Mouse (Mus musculus) limb, embryonic 14.5 days (tissue): Measurements from ENCODE around the gene Kif1b. TPM values are rescaled to one million over a fixed set of nuclear protein-coding genes. Genes with fewer than 3 reads are reported as not detected.

Experiments used
- ATAC-seq: fragments of 200-750 bp; cut with Nextera tagmentation; 2 replicates; pipeline ENCODE4 v1.8.0; 2017; ENCODE audit warnings: low read depth, moderate number of reproducible peaks, moderate TSS enrichment; ENCODE audit not compliant: low FRiP score
- DNase-seq: peaks from one replicate; pipeline ENCODE4 v3.0.0-alpha.2; 2015; ENCODE audit warnings: low spot score
- H3K27ac ChIP-seq: fragments of 300-500 bp; sonication (generic); replicated peaks from 2 replicates; pipeline ENCODE4 v1.5.1; 2014; ENCODE audit warnings: low read depth, mild to moderate bottlenecking, low read length, moderate library complexity, mixed read lengths
- H3K27me3 ChIP-seq: fragments of 300-500 bp; sonication (generic); 2 replicates; pipeline ENCODE4 v1.6.1; 2014; ENCODE audit warnings: low read length, mixed read lengths; ENCODE audit not compliant: control insufficient read depth, insufficient read depth
- H3K36me3 ChIP-seq: fragments of 300-500 bp; sonication (generic); 2 replicates; pipeline ENCODE4 v1.6.1; 2014; ENCODE audit warnings: mild to moderate bottlenecking, low read length, moderate library complexity, mixed read lengths; ENCODE audit not compliant: control insufficient read depth, insufficient read depth
- H3K4me1 ChIP-seq: fragments of 300-500 bp; sonication (generic); 2 replicates; pipeline ENCODE4 v1.6.1; 2014; ENCODE audit warnings: antibody characterized with exemption, low read length, mixed read lengths; ENCODE audit not compliant: control insufficient read depth, insufficient read depth
- H3K4me2 ChIP-seq: fragments of 300-500 bp; sonication (generic); replicated peaks from 2 replicates; pipeline ENCODE4 v1.6.1; 2014; ENCODE audit warnings: low read depth, mild to moderate bottlenecking, low read length, moderate library complexity; ENCODE audit not compliant: severe bottlenecking
- H3K4me3 ChIP-seq: fragments of 300-500 bp; sonication (generic); replicated peaks from 2 replicates; pipeline ENCODE4 v1.5.1; 2014; ENCODE audit warnings: low read length
- H3K9ac ChIP-seq: fragments of 300-500 bp; sonication (generic); 2 replicates; pipeline ENCODE4 v1.6.1; 2014; ENCODE audit warnings: mild to moderate bottlenecking, low read depth, low read length, moderate library complexity; ENCODE audit not compliant: severe bottlenecking
- H3K9me3 ChIP-seq: fragments of 300-500 bp; sonication (generic); 2 replicates; pipeline ENCODE4 v1.6.1; 2016; ENCODE audit warnings: low read length; ENCODE audit not compliant: control insufficient read depth
- POLR2A ChIP-seq: fragments of 200-500 bp; IDR thresholded peaks from 2 replicates; pipeline ENCODE4 v1.8.0; 2012; ENCODE audit warnings: inconsistent platforms, mild to moderate bottlenecking, moderate library complexity, borderline replicate concordance; ENCODE audit not compliant: insufficient read depth, insufficient read length; ENCODE audit errors: extremely low read depth
- WGBS: fragments of 180-500 bp; shearing (Covaris S2); extraction: QIAGEN DNeasy Blood & Tissue Kit; methylation state at CpG from one replicate; pipeline ENCODE4 v1.1.7; 2014; 5-methylcytosine and 5-hydroxymethylcytosine counted together
- polyA plus RNA-seq, 2 experiments: library from polyadenylated mRNA; depleted of rRNA in 1 of 2; stranded (reverse) in 1 of 2; unstranded in 1 of 2; fragments of >200 nt; fragmentation: Nextera tagmentation in 1 of 2; extraction: Ambion mirVana in 1 of 2; gene quantifications; 2 replicates each; pipeline versions ENCODE4 v1.2.1 to v1.2.3; 2012 to 2014

Gene Kif1b
- polyA plus RNA-seq, 2 experiments = 35.0 to 50.3 TPM

- H3K9ac ChIP-seq = no peak overlapping the region
- H3K9me3 ChIP-seq = no peaks in the 10 kb centered on the region
- H3K4me2 ChIP-seq = no peak overlapping the region
- TF ChIP-seq POLR2A = no peak
- ATAC-seq (no peak), DNase-seq (no peak)
- no peak overlapping the region for H3K4me3 ChIP-seq
- no peaks in the 10 kb centered on the region for H3K27me3 ChIP-seq
- H3K4me1 ChIP-seq = peaks cover 6% of the 10 kb centered on the region
- 69% methylated on average over 5 of the region's 5 CpGs for WGBS
- no peak overlapping the region for H3K27ac ChIP-seq
- peaks cover 35% of the 10 kb centered on the region for H3K36me3 ChIP-seq
Measured at GRCm38 (mm10) chr4:149177046-149177445, 130.4 kb downstream of the Kif1b start.

- Histone ChIP-seq H3K27me3 (no peaks in the 10 kb centered on the region), H3K9me3 (no peaks in the 10 kb centered on the region), H3K4me3 (no peak overlapping the region), H3K4me2 (no peak overlapping the region), H3K9ac (no peak overlapping the region), H3K4me1 (peaks cover 6% of the 10 kb centered on the region), H3K27ac (no peak overlapping the region), H3K36me3 (peaks cover 31% of the 10 kb centered on the region)
- TF ChIP-seq POLR2A = no peak
- 88% methylated on average over 6 of the region's 6 CpGs for WGBS
- DNase-seq = no peak
- no peak for ATAC-seq
Measured at GRCm38 (mm10) chr4:149176645-149177044, 130.8 kb downstream of the Kif1b start.

DNA sequence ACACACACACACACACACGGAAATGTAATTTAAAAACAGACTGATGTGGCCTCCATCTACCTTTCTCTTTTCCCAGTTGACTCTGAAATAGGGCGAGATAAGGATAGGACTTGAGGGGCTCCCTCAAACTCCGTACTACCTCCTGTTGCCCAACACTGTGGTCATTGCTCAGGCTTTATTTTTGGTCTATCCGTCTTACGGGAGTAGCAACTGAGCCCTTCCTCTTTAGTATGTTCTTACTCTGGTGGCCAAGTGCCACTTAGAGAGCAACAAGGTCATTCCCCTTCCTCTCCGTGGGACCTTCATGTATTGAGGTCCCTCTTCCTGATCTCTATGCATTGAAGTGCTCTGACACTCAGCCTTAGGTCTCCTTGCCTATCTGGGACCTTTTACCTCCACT is 133.8 kb downstream of the Kif1b start:
- no peaks in the 10 kb centered on the region for H3K9me3 ChIP-seq
- no peak for TF ChIP-seq POLR2A
- peaks cover 6% of the 10 kb centered on the region for H3K4me1 ChIP-seq
- no peaks in the 10 kb centered on the region for H3K27me3 ChIP-seq
- peaks cover 4% of the 10 kb centered on the region for H3K36me3 ChIP-seq
- H3K9ac ChIP-seq = no peak overlapping the region
- H3K4me2 ChIP-seq = no peak overlapping the region
- DNase-seq = no peak
- H3K4me3 ChIP-seq = no peak overlapping the region
- ATAC-seq = no peak
- no peak overlapping the region for H3K27ac ChIP-seq
- WGBS = 91% methylated on average over 6 of the region's 6 CpGs

- Histone ChIP-seq H3K27me3 (no peaks in the 10 kb centered on the region), H3K27ac (peak overlapping the region; percentile 72), H3K9me3 (no peaks in the 10 kb centered on the region), H3K4me2 (no peak overlapping the region), H3K4me1 (peaks cover 6% of the 10 kb centered on the region), H3K9ac (no peak overlapping the region), H3K4me3 (no peak overlapping the region), H3K36me3 (no peaks in the 10 kb centered on the region; the same call in 1 of the 2 replicates)
- no peak for TF ChIP-seq POLR2A
- DNase-seq (peak; percentile 55), ATAC-seq (peak; percentile 68)
- 34% methylated on average over 2 of the region's 2 CpGs for WGBS
Measured at GRCm38 (mm10) chr4:149172666-149173065, 134.8 kb downstream of the Kif1b start.

DNA sequence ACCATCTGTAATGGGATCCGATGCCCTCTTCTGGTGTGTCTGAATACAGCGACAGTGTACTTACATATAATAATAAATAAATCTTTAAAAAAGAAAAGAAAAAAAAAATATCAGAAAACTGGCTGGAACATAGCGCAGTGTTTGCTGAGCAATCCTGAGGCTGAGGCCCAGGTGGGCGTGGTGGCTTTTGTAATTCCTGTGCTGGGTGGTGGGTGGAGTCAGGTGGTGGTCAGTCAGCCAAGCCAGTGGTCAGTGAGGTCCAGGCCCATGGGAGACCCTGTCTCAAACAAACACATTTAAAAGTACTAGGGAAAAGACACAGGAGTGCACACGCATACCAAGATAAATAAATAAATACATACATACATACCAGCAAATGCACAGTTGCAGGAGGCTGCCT is 135.4 kb downstream of the Kif1b start:
- peak overlapping the region; percentile 72 for H3K27ac ChIP-seq
- ATAC-seq (no peak), DNase-seq (no peak)
- no peaks in the 10 kb centered on the region for H3K27me3 ChIP-seq
- H3K4me1 ChIP-seq = peaks cover 6% of the 10 kb centered on the region
- no peak overlapping the region for H3K4me2 ChIP-seq
- H3K4me3 ChIP-seq = no peak overlapping the region
- WGBS = 90% methylated on average over 5 of the region's 5 CpGs
- no peak overlapping the region for H3K9ac ChIP-seq
- H3K9me3 ChIP-seq = no peaks in the 10 kb centered on the region
- H3K36me3 ChIP-seq = no peaks in the 10 kb centered on the region; the same call in 1 of the 2 replicates
- TF ChIP-seq POLR2A = no peak

- Histone ChIP-seq H3K36me3 (no peaks in the 10 kb centered on the region; the same call in 1 of the 2 replicates), H3K9ac (no peak overlapping the region), H3K4me3 (no peak overlapping the region), H3K4me1 (peaks cover 6% of the 10 kb centered on the region), H3K27ac (0 out of 2 replicates have a peak overlapping the region, but pooled peaks have one; percentile 5), H3K27me3 (no peaks in the 10 kb centered on the region), H3K4me2 (no peak overlapping the region), H3K9me3 (no peaks in the 10 kb centered on the region)
- no peak for TF ChIP-seq POLR2A
- no peak for ATAC-seq
- DNase-seq = no peak
- WGBS = 71% methylated on average over 5 of the region's 5 CpGs
Measured at GRCm38 (mm10) chr4:149171581-149171981, 135.9 kb downstream of the Kif1b start.
